Comparison of ENCODE assay signal across 23 mouse cellular contexts in genomic region chr6:135245586-135245985, GRCm38 (mm10). TPM values are rescaled to one million over a fixed set of nuclear protein-coding genes. Genes with fewer than 3 reads are reported as not detected.
"Had no signal": no experiment of that assay in that cellular context is flagged by ENCODE, and none has a peak within 500 bp of the region (broad histone marks: within the 10 kb centered on the region; RNA-seq: fewer than 3 reads in every experiment).

No protein-coding gene starts in this region.

- H3K27ac ChIP-seq: liver, embryonic 13.5 days; liver, embryonic 15.5 days; lung, embryonic 15.5 days; macrophage; midbrain, embryonic 10.5 days; neural tube, embryonic 13.5 days; neural tube, embryonic 15.5 days had no signal

- H3K9ac ChIP-seq: liver, embryonic 13.5 days; liver, embryonic 15.5 days; liver, postnatal 0 days; lung, embryonic 15.5 days; neural tube, embryonic 13.5 days; neural tube, embryonic 15.5 days had no signal

- H3K27me3 ChIP-seq: lung, embryonic 15.5 days; neural tube, embryonic 13.5 days; neural tube, embryonic 15.5 days had no signal

- H3K36me3 ChIP-seq: liver, embryonic 13.5 days; liver, embryonic 15.5 days; lung, embryonic 15.5 days; midbrain, embryonic 10.5 days; neural tube, embryonic 13.5 days; neural tube, embryonic 15.5 days had no signal

- H3K4me2 ChIP-seq: liver, embryonic 11.5 days; liver, embryonic 13.5 days; liver, embryonic 15.5 days; lung, embryonic 15.5 days; neural tube, embryonic 13.5 days; neural tube, embryonic 15.5 days had no signal

- H3K9me3 ChIP-seq: liver, embryonic 13.5 days; liver, embryonic 15.5 days; lung, embryonic 15.5 days; midbrain, embryonic 10.5 days; neural tube, embryonic 13.5 days; neural tube, embryonic 15.5 days had no signal

- ATAC-seq: liver, postnatal 0 days; lung, postnatal 0 days had no signal

- DNase-seq: liver; liver, embryonic 13.5 days; liver, postnatal 0 days; lung, adult 2 months; lung, postnatal 14 days; lung, postnatal 36 days; right cerebral cortex, postnatal 25 days; right cerebral cortex, postnatal 4 days; spleen, adult 18-20 months; thymus, adult 18-20 months; thymus, postnatal 14 days; thymus, postnatal 36 days had no signal

- H3K4me3 ChIP-seq: liver, embryonic 13.5 days; liver, embryonic 15.5 days; lung, embryonic 15.5 days; midbrain, embryonic 10.5 days; myocyte; neural tube, embryonic 13.5 days; neural tube, embryonic 15.5 days had no signal

RNA-seq across cellular contexts. Expression of gene Gsg1, which starts 8.6 kb away (rescaled TPM):
- total RNA-seq: megakaryocyte progenitor cell, adult 5-6 weeks; megakaryocyte-erythroid progenitor cell, adult 5-6 weeks had no signal
